Mouse (Mus musculus): ENCODE results near the gene Dna2.

DNA sequence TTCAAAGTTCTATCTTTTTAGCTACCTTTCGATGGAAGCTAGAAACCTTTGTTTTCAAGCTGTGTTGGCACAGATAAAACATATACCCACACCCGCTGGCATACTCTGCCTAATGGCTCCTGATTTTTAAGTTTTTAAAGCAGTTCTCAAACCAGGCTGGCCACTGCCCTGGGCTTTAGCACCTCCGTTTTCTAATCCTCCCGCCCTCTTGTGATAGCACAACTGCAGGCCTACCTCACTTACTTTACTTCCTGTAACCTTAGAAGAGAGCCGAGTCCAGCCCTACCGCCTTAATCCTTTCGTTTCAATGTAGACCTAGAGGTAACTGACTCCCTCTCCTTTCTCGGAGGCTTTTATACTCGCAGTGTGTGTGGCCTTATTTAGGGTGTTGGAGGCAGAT is 56.4 kb downstream of the Dna2 start:
- no peak for TF ChIP-seq MYOD1 (IDR thresholded peaks at IDR 0.05; ENCODE audit: control insufficient read depth in 1 of 3, insufficient read length in 2 of 3, low read depth in 2 of 3)
- no peak for TF ChIP-seq SRF (IDR thresholded peaks at IDR 0.05; ENCODE audit: control insufficient read depth, insufficient read length, low read depth)
- TF ChIP-seq POLR2A (IDR thresholded peaks at IDR 0.05; ENCODE audit: insufficient read length, low read depth) = no peak
- no peak for TF ChIP-seq TCF12 (IDR thresholded peaks at IDR 0.05; ENCODE audit: insufficient read depth, poor library complexity, severe bottlenecking)
- no peak for TF ChIP-seq E2F4 (IDR thresholded peaks at IDR 0.05; ENCODE audit: insufficient read depth)
- TF ChIP-seq USF1 (IDR thresholded peaks at IDR 0.05; ENCODE audit: low read depth) = no peak
- TF ChIP-seq MYOG (IDR thresholded peaks at IDR 0.05; ENCODE audit: control insufficient read depth in 1 of 3, insufficient read depth in 1 of 3, insufficient read length in 2 of 3, low read depth in 2 of 3) = no peak
- TF ChIP-seq REST (IDR thresholded peaks at IDR 0.05; ENCODE audit: insufficient read depth, insufficient read length) = no peak
- TF ChIP-seq CEBPB (IDR thresholded peaks at IDR 0.05; ENCODE audit: insufficient read depth, poor library complexity, severe bottlenecking) = no peak
